Mouse (Mus musculus) right cerebral cortex, postnatal 36 days (tissue): Measurements from ENCODE around the gene Abhd4.

ENCODE experiments used
- DNase-seq, 2 experiments: peaks; one replicate each; pipeline ENCODE4 v3.0.0; 2022; ENCODE audit warnings: low spot score in 2 of 2, mixed read lengths in 1 of 2

Gene Abhd4

GRCm38 (mm10) chr14:54276446-54276845 is 22.5 kb downstream of the Abhd4 start:
- no peak for DNase-seq

GRCm38 (mm10) chr14:54284839-54285238 is 30.9 kb downstream of the Abhd4 start, which contains the start of gene Olfr49:
Olfr49 (minus strand) TSS chr14:54284939.
- DNase-seq = no peak

- DNase-seq = no peak
These were observed 46.1 kb downstream of the Abhd4 start for GRCm38 (mm10) chr14:54300136-54300535.

GRCm38 (mm10) chr14:54300676-54301075 is 46.7 kb downstream of the Abhd4 start:
- DNase-seq = no peak

- DNase-seq = no peak
These were observed 57.8 kb downstream of the Abhd4 start for GRCm38 (mm10) chr14:54311763-54312162.
